Mouse (Mus musculus): ENCODE measurements around the gene Vkorc1l1. TPM values are rescaled to one million over a fixed set of nuclear protein-coding genes. Genes with fewer than 3 reads are reported as not detected.

Vkorc1l1 gene
- polyA plus RNA-seq (2015; fragmentation: Nextera tagmentation; extraction: Ambion mirVana): 17.3 and 18.6 TPM in 2 replicates

- H3K4me1 ChIP-seq (ENCODE audit: control insufficient read depth, low read depth, low read length): peaks cover 19% of the 10 kb centered on the region
- peaks cover 7% of the 10 kb centered on the region; the same call in 1 of the 2 replicates for H3K36me3 ChIP-seq (ENCODE audit: control insufficient read depth, insufficient read depth)
- no peaks in the 10 kb centered on the region for H3K9me3 ChIP-seq (replicated peaks; ENCODE audit: control insufficient read depth, low read length)
- peak within 1 kb of the TSS; percentile 85 for H3K4me2 ChIP-seq (ENCODE audit: low read depth, low read length)
- WGBS (ENCODE audit: insufficient replicate concordance): under 1% methylated on average over 59 of the region's 59 CpGs
- peak within 1 kb of the TSS; percentile 91 for H3K9ac ChIP-seq (ENCODE audit: low read depth, low read length)
- peak; percentile 92 for ATAC-seq (ENCODE audit: low read depth)
- peak within 1 kb of the TSS; percentile 90 for H3K27ac ChIP-seq (ENCODE audit: low read length)
- peak within 1 kb of the TSS; percentile 94 for H3K4me3 ChIP-seq (ENCODE audit: low read depth, low read length)
- H3K27me3 ChIP-seq (ENCODE audit: control insufficient read depth, insufficient read depth, low read depth, low read length): no peaks in the 10 kb centered on the region
Observed at GRCm38 (mm10) chr5:129941495-129942045, at the start of gene Vkorc1l1. TSS of gene Vkorc1l1 (plus strand) at chr5:129941970.

GRCm38 (mm10) chr5:129895198-129896088 lies 46.3 kb upstream of the Vkorc1l1 start, which contains the start of gene Zbed5:
TSS of gene Zbed5 (plus strand) at chr5:129895723.
- peaks cover 11% of the 10 kb centered on the region for H3K4me1 ChIP-seq (ENCODE audit: control insufficient read depth, low read depth, low read length)
- ATAC-seq (ENCODE audit: low read depth): peak; percentile 100
- peak within 1 kb of the TSS; percentile 57 for H3K9ac ChIP-seq (ENCODE audit: low read depth, low read length)
- no peak within 1 kb of the TSS for H3K27ac ChIP-seq (ENCODE audit: low read length)
- 2% methylated on average over 44 of the region's 44 CpGs for WGBS (ENCODE audit: insufficient replicate concordance)
- no peaks in the 10 kb centered on the region for H3K36me3 ChIP-seq (ENCODE audit: control insufficient read depth, insufficient read depth)
- no peaks in the 10 kb centered on the region for H3K9me3 ChIP-seq (replicated peaks; ENCODE audit: control insufficient read depth, low read length)
- peak within 1 kb of the TSS; percentile 93 for H3K4me2 ChIP-seq (ENCODE audit: low read depth, low read length)
- no peaks in the 10 kb centered on the region for H3K27me3 ChIP-seq (ENCODE audit: control insufficient read depth, insufficient read depth, low read depth, low read length)
- H3K4me3 ChIP-seq (ENCODE audit: low read depth, low read length): peak within 1 kb of the TSS; percentile 69

- Histone ChIP-seq H3K4me3 (ENCODE audit: low read depth, low read length) (no peak within 1 kb of the TSS), H3K9ac (ENCODE audit: low read depth, low read length) (no peak within 1 kb of the TSS), H3K4me1 (ENCODE audit: control insufficient read depth, low read depth, low read length) (peaks cover 11% of the 10 kb centered on the region), H3K27me3 (ENCODE audit: control insufficient read depth, insufficient read depth, low read depth, low read length) (no peaks in the 10 kb centered on the region), H3K36me3 (ENCODE audit: control insufficient read depth, insufficient read depth) (no peaks in the 10 kb centered on the region), H3K27ac (ENCODE audit: low read length) (no peak within 1 kb of the TSS), H3K9me3 (replicated peaks; ENCODE audit: control insufficient read depth, low read length) (no peaks in the 10 kb centered on the region), H3K4me2 (ENCODE audit: low read depth, low read length) (no peak within 1 kb of the TSS)
- ATAC-seq (ENCODE audit: low read depth): no peak
- WGBS (ENCODE audit: insufficient replicate concordance): 85% methylated on average over 1 of the region's 1 CpGs
Observed at GRCm38 (mm10) chr5:129898449-129898848, 43.3 kb upstream of the Vkorc1l1 start, which contains the start of gene Phkg1. TSS of gene Phkg1 (minus strand) at chr5:129898549.

- no peak for ATAC-seq (ENCODE audit: low read depth)
- H3K4me3 ChIP-seq (ENCODE audit: low read depth, low read length): peak overlapping the region; percentile 72
- no peaks in the 10 kb centered on the region for H3K36me3 ChIP-seq (ENCODE audit: control insufficient read depth, insufficient read depth)
- H3K4me2 ChIP-seq (ENCODE audit: low read depth, low read length): peak overlapping the region; percentile 97
- no peaks in the 10 kb centered on the region for H3K9me3 ChIP-seq (replicated peaks; ENCODE audit: control insufficient read depth, low read length)
- peaks cover 6% of the 10 kb centered on the region; the same call in 1 of the 2 replicates for H3K27me3 ChIP-seq (ENCODE audit: control insufficient read depth, insufficient read depth, low read depth, low read length)
- 27% methylated on average over 4 of the region's 4 CpGs for WGBS (ENCODE audit: insufficient replicate concordance)
- H3K4me1 ChIP-seq (ENCODE audit: control insufficient read depth, low read depth, low read length): peaks cover 11% of the 10 kb centered on the region
- H3K9ac ChIP-seq (ENCODE audit: low read depth, low read length): peak overlapping the region; percentile 74
- no peak overlapping the region for H3K27ac ChIP-seq (ENCODE audit: low read length)
Observed at GRCm38 (mm10) chr5:129907775-129908174, 34.0 kb upstream of the Vkorc1l1 start.

GRCm38 (mm10) chr5:129908242-129908965 lies 33.4 kb upstream of the Vkorc1l1 start, which contains the start of gene Nupr1l:
TSS of gene Nupr1l (plus strand) at chr5:129908540.
- peak within 1 kb of the TSS; percentile 97 for H3K4me2 ChIP-seq (ENCODE audit: low read depth, low read length)
- H3K9ac ChIP-seq (ENCODE audit: low read depth, low read length): peak within 1 kb of the TSS; percentile 74
- peak; percentile 95 for ATAC-seq (ENCODE audit: low read depth)
- H3K4me1 ChIP-seq (ENCODE audit: control insufficient read depth, low read depth, low read length): peaks cover 11% of the 10 kb centered on the region
- H3K36me3 ChIP-seq (ENCODE audit: control insufficient read depth, insufficient read depth): no peaks in the 10 kb centered on the region
- H3K27me3 ChIP-seq (ENCODE audit: control insufficient read depth, insufficient read depth, low read depth, low read length): peaks cover 6% of the 10 kb centered on the region; the same call in 1 of the 2 replicates
- peak within 1 kb of the TSS; percentile 46; the same call in 1 of the 2 replicates for H3K27ac ChIP-seq (ENCODE audit: low read length)
- no peaks in the 10 kb centered on the region for H3K9me3 ChIP-seq (replicated peaks; ENCODE audit: control insufficient read depth, low read length)
- under 1% methylated on average over 62 of the region's 63 CpGs for WGBS (ENCODE audit: insufficient replicate concordance)
- H3K4me3 ChIP-seq (ENCODE audit: low read depth, low read length): peak within 1 kb of the TSS; percentile 72

- WGBS (ENCODE audit: insufficient replicate concordance): 66% methylated on average over 9 of the region's 9 CpGs
- peak overlapping the region; percentile 97 for H3K4me2 ChIP-seq (ENCODE audit: low read depth, low read length)
- peaks cover 11% of the 10 kb centered on the region for H3K4me1 ChIP-seq (ENCODE audit: control insufficient read depth, low read depth, low read length)
- H3K4me3 ChIP-seq (ENCODE audit: low read depth, low read length): peak overlapping the region; percentile 72
- H3K27ac ChIP-seq (ENCODE audit: low read length): no peak overlapping the region
- peak overlapping the region; percentile 74 for H3K9ac ChIP-seq (ENCODE audit: low read depth, low read length)
- no peak for ATAC-seq (ENCODE audit: low read depth)
- H3K9me3 ChIP-seq (replicated peaks; ENCODE audit: control insufficient read depth, low read length): no peaks in the 10 kb centered on the region
- no peaks in the 10 kb centered on the region for H3K36me3 ChIP-seq (ENCODE audit: control insufficient read depth, insufficient read depth)
- peaks cover 6% of the 10 kb centered on the region; the same call in 1 of the 2 replicates for H3K27me3 ChIP-seq (ENCODE audit: control insufficient read depth, insufficient read depth, low read depth, low read length)
Observed at GRCm38 (mm10) chr5:129909147-129909546, 32.6 kb upstream of the Vkorc1l1 start.

GRCm38 (mm10) chr5:129909591-129909990 lies 32.2 kb upstream of the Vkorc1l1 start:
- no peaks in the 10 kb centered on the region for H3K36me3 ChIP-seq (ENCODE audit: control insufficient read depth, insufficient read depth)
- no peak overlapping the region for H3K9ac ChIP-seq (ENCODE audit: low read depth, low read length)
- H3K4me2 ChIP-seq (ENCODE audit: low read depth, low read length): 0 out of 2 replicates have a peak overlapping the region, but pooled peaks have one; percentile 97
- no peak for ATAC-seq (ENCODE audit: low read depth)
- H3K27me3 ChIP-seq (ENCODE audit: control insufficient read depth, insufficient read depth, low read depth, low read length): peaks cover 6% of the 10 kb centered on the region; the same call in 1 of the 2 replicates
- no peak overlapping the region for H3K4me3 ChIP-seq (ENCODE audit: low read depth, low read length)
- H3K9me3 ChIP-seq (replicated peaks; ENCODE audit: control insufficient read depth, low read length): no peaks in the 10 kb centered on the region
- 57% methylated on average over 7 of the region's 7 CpGs for WGBS (ENCODE audit: insufficient replicate concordance)
- H3K27ac ChIP-seq (ENCODE audit: low read length): no peak overlapping the region
- peaks cover 11% of the 10 kb centered on the region for H3K4me1 ChIP-seq (ENCODE audit: control insufficient read depth, low read depth, low read length)

- H3K27me3 ChIP-seq (ENCODE audit: control insufficient read depth, insufficient read depth, low read depth, low read length): peaks cover 6% of the 10 kb centered on the region; the same call in 1 of the 2 replicates
- H3K36me3 ChIP-seq (ENCODE audit: control insufficient read depth, insufficient read depth): no peaks in the 10 kb centered on the region
- 38% methylated on average over 2 of the region's 2 CpGs for WGBS (ENCODE audit: insufficient replicate concordance)
- H3K9me3 ChIP-seq (replicated peaks; ENCODE audit: control insufficient read depth, low read length): no peaks in the 10 kb centered on the region
- ATAC-seq (ENCODE audit: low read depth): peak; percentile 41; the same call in 1 of the 2 replicates
- H3K27ac ChIP-seq (ENCODE audit: low read length): no peak overlapping the region
- H3K4me3 ChIP-seq (ENCODE audit: low read depth, low read length): no peak overlapping the region
- H3K4me2 ChIP-seq (ENCODE audit: low read depth, low read length): no peak overlapping the region
- peaks cover 5% of the 10 kb centered on the region for H3K4me1 ChIP-seq (ENCODE audit: control insufficient read depth, low read depth, low read length)
- no peak overlapping the region for H3K9ac ChIP-seq (ENCODE audit: low read depth, low read length)
Observed at GRCm38 (mm10) chr5:129914024-129914423, 27.7 kb upstream of the Vkorc1l1 start.
